Mouse (Mus musculus) spleen, adult 18-20 months (tissue): ENCODE measurements around the gene Chst3.
"Not testable (repeated sequence)": the region's sequence is repeated elsewhere in the genome, so short reads cannot be mapped to it uniquely, and the experiment has no call there.

Experiments
- DNase-seq, 2 experiments: peaks; one replicate each; pipeline ENCODE4 v3.0.0; 2022; ENCODE audit warnings: mixed read lengths in 2 of 2

Chst3 gene

DNA sequence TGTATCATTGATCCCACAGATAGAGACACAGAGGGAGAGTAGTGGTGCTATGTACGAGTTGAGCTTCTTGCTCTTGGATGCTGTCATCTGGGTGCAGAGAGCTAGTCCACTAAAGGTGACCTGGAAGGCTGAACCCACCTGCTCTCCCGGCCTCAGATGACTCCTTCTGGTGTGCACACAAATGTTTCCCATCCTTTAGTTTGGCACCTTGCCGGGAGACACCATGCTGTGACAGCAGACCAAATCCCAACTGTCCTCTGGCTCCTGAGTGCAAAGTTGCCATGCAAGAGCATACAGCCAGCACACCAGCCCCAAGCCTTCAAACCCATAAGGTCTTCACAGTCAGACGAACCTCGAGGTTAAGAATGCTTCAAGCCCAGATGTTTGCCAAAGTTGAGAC lies 22.1 kb downstream of the Chst3 start:
- DNase-seq: no peak

DNA sequence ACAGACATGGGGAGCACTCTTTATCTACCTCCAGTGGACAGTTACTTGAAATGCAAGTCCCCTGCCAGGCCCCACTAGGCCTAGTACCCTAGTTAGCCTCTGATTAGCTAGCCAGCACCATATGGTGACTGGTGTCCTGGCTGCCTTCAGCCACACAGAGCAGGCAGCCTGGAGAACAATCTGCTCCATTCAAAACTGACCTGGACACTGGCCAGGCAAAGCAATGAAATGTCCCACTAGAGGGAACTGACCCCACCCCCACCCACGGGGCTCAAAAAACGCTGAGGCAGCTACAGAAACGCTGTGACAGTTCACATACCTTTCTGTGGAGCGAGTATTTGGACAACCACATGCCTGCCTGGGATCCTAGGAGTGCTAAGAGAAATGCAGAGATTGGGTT lies 24.0 kb downstream of the Chst3 start:
- no peak for DNase-seq

DNA sequence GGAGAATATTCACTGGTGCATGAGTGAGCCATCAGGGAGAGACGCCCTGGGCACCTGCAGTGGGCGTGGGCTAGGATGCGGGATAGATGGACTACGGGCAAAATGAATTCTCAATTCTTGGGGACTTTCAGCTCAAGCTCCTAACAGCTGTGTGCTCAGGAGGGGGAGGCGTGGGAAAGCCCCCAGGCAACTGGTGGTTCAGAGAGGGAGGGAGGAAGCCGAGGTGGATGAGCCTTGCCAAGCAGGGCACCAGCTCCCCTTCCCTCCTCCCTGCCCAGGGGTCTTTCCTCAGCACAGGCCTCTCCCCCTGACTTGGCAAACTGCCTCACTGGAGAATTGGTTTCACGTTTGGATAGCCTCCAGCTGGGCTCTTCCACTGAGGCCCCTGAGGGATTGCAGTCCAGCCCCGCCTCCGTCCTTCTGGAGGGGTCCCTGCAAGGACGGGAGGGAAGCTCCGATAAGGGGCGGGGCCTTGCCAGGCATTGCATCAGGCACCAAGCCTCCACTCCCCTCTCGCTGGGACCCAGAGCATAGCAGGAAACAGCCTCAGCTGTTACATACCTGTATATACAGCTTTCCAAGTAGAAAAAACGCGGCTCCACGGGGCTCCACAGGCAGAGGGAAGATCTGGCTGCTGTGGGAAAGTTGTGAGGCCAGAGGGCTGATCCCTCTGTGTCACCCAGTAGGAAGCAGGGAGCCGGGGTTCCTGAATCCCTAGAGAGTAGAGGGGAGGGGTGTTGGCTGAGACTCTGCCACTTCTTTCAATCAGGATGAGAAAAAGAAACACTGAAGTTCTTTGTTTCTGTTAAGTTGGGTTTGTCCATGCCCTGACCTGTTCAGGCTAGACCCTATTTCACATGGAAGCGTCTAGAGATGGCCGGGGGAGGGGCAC lies 25.3 kb downstream of the Chst3 start:
- DNase-seq: no peak

DNA sequence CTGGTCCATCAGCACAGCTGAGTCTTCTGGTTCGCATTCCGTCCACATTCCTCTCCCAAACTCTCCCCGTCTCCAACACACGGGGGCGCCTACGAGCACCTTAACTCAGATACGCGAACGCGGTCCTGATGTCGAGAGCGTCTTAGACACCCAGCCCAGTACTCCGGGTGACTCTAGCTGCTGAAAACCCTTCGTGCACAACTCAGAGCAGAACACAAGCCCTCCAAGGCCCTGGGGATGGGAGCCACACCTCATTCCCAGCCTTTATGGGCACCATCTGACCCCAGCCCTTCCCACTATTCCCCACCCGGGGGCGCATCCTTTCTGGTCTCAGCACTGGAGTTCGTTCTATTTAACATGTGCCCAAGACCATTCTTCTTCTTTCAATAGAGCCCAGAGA lies 27.3 kb downstream of the Chst3 start:
- peak; percentile 60 to 78 for DNase-seq

DNA sequence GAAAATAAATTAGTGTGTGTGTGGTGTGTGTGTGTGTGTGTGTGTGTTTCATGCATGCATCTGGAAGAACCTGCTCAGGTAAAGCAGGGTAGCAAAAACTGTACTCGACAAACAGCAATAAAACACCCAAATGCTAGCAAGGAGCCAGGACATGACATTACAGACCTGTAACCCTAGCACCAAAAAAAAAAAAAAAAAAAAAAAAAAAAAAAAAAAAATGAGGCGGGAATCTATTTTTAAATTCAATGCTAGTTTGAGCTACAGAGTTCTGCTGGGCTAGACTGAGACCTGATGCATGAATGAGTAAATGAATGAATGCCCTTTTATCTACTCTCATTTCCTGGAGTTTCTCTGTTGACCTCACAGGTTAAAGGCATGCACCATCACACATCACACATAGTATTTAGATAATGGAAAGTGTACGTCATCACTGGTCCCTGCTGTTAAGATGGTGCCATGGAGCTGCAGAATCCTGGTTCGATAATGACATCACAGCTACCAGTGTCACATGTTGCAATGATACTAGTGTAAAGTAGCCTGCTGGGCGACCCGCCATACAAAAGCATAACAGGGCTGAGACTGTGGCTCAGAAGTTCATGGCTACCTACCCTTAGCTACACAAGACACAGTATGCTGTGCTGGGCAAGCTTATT lies 29.4 kb downstream of the Chst3 start:
- DNase-seq: no peak

DNA sequence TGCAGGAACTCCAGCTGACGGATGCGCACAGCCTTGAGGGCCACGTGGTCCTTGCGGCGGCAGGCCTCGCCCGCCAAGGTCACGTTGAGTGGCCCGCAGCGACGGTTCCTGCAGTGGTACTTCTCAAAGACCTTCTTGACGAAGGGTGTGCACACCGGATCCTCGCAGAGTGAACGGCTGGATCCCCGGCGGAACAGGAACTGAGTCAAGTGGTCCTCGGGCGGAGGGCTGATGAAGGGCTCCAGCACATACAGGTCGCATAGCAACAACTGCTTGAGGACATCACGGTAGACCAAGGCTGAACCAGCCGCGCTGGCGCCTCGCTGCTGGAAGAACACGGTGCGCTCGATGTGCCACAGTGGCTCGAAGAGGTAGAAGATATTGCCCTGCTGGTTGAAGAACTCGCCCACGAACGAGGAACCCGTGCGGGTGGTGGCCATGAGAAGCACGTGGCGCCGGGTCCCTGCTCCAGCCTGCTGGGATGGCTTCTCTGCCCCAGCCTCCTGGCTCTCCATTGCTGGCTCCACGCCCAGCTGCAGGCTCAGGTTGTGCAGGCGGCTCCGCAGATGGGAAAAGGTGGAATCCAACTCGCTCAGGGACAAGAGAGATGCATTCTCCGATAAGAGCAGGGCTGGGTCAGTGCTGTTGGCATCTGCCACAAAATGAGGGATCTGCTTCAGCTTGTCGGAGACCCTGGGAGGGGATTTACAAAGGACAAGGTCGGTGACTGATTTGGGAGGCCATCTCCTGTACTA lies 32.7 kb downstream of the Chst3 start:
- DNase-seq: no peak

DNA sequence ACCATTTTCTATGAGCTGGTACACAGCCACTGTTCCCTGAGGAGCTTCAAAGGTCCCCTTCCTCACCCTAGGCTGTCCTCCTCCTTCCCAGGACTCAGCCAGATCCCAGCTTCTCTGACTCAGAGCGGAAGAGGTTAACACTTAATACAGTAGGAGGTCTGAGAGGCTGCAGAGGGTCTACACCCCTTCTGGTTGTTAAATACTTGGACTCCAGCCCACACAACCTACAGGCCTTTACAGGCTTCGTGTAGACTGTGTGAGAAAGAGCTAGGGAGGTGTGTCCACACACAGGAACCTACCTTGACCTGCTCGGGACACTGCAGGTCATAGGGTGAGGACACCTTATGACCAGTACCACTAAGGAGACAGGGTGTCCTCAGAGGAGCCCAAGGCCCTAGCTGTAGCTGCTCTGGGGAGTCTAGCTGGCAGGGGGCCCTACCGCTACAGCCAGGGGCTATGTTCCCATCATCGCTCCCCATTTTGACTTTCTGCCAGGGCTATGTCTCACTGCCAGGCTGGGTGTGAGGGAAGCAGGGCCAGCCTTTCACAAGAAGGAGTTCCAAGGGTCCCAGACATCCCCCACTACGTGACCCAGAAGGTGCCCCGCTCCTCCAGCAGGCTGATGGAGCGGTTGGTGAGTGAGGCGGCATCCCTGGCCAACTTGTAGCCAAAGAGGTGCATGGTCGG lies 33.9 kb downstream of the Chst3 start:
- no peak for DNase-seq

DNA sequence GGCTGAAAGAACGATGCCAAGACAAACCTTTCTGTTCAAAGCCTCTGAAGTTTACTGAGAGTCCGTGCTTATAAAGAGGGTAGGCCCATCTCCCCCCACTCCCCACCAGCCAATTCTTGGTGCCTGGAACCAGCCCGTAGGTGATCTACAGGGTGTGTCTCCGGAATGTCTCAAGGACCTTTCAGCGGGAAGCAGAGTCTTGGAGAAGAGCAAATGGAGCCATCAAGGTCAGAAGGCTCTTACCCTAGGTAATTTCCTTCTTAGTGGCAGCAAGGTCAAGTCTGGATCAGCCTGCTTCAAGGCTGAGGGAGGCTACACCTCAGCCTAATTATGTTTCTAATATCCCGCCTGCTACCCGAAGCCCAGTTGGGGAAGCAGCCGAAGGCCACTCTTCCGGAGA lies 43.8 kb downstream of the Chst3 start:
- DNase-seq: not testable (repeated sequence)

DNA sequence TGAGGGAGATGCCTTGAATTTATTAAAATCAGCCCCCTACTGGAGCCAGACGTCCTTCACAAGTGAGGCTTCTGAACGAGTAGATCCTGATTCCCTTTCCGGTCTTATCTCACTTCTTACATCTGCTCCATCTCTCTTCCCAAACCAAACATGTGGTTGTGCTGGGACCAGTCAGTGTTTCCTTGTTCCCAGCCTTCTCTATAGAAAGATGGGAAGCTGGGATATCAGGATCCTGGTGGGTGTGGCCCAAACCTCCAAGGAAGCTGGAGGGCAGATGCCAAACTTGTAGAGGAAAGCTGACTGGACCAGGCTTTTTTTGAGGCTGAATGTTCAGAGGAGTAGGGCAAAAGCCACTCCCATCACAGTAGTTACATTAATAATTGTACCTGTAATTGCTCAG lies 44.6 kb downstream of the Chst3 start:
- DNase-seq: no peak

DNA sequence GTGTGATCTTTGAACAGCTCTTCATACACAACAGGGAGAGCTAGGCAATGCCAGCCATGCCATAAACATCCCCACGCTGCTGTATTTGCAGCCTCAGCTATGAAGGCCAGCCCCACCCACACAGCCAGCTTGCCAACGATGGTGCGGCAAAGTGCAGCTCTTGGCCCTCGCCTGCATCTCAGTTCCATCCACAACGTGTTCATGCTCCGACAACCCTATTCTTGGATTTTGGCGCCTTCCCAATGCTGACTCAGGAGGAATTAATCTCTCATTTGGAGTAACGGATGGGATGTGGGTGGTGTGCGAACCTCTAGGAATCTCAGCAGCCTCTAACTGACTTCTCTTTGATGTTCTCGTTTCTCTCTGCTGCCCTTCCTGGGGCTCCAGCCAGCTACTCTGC lies 46.0 kb downstream of the Chst3 start:
- no peak for DNase-seq

DNA sequence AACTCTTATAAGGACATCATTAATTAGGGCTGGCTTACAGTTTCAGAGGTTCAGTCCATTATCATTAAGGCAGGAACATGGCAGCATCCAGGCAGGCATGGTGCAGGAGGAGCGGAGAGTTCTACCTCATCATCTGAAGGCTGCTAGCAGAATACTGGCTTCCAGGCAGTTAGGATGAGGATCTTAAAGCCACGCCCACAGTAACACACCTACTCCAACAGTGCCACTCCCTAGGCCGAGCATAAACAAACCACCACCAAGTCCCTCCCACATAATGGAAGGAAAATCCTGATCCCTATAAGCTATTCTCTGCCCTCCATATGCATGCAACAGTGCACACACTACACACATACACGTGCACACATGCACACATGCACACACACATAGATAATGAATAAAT lies 46.8 kb downstream of the Chst3 start:
- no peak for DNase-seq

DNA sequence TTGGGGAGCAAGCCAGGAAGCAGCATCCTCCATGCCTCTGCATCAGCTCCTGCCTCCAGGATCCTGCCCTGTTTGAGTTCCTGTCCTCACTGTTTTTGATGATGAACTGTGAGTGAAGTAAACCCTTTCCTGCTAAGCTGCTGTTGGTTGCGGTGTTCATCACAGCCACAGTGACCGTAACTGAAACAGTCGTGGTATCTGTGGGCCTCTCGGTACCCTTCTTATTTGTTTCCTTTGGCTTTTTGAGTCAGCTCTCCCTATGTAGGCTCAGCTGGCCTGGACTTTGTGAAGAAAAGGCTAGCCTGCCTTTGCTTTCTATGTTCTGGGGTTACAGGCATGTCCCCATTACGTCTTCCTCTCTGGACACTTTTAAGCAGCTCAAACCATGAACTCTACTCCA lies 47.7 kb downstream of the Chst3 start:
- no peak for DNase-seq

DNA sequence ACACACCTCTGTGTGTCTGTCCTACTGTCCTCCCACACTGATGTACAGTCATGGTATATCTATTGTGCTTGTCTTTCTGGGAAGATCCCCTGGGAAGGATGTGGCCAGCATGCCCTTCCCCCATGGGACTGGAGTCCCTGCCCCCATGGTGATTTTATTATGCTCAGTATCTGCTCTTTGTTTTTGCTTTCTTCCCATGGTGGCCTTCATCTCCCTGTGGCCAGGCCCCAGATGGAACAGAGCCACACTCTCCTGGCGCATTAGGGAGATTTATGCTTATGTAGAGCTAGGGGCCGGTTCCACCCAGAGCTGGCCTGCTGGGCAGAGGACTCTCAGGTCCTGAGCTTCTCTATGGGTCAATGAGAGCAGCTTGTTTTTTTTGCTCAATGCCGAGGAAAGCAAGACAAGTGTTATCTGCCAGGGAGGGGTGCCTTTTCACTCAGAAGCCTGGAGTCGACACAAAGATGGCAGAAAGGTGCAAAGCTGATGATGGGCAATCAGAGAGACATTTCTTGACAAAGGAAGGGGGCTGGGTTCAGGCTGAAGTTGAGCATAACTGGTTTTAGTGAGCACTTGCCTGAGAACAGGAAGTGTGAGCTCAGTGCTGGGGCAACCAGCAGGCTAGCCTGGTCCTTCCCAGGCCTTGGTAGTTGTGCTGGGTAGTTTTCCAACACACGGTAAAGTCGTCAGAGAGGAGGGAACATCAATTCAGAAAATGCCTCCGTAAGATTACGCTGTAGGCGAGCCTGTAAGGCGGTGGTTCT lies 48.6 kb downstream of the Chst3 start:
- DNase-seq: peak; percentile 47 to 53

DNA sequence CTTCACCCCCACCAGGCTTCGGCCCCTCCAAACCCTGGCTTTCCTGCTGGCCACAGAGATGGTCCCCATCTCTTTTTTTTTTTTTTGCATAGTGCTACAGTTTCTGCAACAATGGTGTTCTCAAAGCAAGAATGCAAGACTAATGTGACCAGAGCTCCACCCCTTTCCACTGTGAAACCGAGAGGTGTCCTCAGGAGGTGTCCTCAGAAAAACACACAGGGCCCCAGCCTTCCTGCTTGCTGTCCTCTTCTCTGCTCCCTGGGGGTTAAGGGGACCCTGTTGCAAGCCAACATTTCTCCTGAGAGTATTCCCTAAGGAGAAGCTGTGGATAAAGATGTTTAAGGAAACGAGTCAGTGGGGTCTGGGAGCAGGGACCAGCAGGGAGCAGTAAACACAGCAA lies 50.1 kb downstream of the Chst3 start:
- DNase-seq: peak; percentile 52 to 64

DNA sequence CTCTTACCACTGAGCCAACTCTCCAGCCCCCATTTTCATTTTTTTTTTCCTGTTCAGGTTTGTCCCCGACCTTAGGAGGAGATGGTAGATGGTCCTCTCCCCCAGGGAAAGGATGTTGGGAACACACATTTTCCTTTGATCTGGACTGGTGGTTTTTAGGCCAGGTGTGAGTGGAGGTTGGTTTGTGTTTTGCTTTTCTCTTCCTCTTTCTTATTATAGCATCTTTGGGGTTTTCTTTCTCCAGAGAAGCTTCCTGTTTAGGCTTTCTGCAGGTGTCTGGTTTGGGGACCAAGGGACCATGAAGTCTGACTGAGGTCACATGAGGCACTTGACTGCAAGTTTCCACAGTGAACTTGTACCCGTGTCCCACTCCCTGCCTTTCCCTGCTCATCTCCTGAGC lies 50.8 kb downstream of the Chst3 start:
- DNase-seq: peak in 1 of 2 experiments; percentile 62

DNA sequence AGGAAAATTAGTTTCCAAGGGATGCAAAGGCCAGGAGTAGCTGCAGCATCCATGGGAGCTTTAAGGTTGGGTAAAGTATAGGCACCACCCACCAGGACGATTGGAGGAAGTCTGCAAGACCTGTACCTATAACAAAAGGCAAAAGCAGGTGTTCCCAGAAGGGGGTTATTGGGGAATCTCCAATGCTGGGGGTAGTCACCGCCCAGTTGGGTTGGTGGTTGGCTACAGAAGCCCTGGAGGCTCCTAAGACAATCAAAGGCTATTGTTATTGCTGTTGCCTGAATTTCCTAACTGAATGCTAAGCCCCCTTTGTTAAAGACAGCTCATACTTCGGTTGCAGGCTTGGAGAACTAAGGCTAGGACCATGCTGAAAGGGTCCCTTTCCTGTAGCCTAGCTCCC lies 53.0 kb downstream of the Chst3 start:
- DNase-seq: no peak

DNA sequence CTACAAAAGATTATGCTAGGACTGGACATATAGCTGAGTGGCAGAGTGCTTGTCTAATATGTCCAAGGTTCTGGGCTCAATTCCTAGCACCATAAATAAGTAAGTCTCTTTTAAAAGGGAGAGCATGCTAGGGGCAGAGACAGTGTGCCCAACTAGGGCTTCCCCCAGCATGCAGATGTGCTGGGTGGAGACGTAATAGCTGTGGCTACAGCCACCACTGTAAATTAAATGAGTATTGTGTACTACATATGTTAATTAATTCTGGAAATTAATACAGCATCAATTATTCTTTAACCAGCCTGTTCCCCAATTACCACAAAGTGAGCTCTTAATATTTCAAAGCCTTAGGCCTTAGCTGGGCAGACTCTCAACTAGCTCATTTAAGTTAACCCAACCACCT lies 54.2 kb downstream of the Chst3 start:
- no peak for DNase-seq

DNA sequence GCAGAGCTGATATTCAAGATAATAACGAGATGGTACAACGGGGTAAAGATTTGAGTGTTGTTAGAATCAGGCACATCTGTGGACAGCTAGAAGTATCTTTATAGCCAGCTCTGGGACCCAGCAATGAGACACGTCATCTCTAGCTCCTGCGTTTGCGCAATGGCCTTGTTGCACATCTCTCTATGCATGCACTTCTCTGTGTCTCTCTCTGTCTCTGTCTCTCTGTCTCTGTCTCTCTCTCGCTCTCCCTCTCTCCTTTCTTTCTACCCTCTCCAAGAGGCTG lies 56.1 kb downstream of the Chst3 start:
- DNase-seq: no peak

DNA sequence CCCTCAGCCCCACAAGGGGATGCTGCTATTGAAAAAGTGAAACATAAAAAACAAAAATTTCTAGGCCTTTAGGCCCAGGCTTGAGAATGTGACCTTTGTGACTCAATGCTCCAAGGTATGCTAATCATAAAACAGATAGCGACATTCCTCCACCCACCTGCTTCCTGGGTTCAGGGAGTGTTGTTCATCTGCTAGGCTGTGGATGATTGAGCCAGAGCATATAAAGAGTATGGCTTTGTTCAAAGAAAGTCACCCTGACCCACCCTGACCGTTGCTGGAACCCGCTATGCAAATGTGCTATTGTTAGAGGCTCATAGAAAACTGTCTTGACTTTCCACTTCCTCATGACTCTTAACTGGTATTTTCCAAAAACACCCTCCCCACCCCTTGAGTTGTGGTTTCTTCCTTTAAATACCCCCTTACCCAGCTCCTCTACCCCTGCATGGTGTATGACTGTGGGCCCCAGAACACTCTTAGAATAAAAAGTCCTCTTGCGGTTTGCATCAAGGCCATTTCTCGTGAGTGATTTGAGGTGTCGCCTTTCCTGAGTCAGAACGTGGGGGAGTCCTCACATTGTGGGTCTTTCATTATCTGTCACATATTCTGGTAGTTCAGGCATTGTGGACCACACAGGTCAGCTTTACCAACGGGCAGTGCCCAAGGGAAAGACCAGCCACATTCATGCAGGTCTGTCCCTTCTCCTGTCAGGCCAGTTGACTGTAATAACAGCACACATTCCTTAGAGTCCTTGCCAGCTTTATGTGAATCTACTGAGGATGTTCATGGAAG lies 56.7 kb downstream of the Chst3 start:
- peak in 1 of 2 experiments; percentile 34 for DNase-seq

DNA sequence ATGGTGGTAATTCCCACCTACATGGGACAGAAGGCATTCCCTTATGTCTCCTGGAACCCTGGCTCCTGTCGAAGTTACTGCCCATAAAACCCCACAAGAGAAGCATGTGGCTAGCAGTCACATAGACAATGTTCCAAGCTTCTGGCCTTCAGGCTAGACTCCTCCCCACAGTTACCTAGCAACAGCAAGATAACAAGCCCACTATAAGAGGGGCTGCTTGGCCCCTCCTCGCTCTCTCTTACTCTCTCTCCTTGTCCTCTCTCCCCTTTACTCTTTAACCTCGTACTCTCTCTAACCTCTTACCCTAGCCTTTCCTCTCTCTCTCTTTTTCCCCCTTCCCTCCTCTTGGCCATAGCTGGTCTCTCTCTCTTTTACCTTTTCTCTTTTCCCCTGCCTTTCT lies 57.7 kb downstream of the Chst3 start:
- DNase-seq: not testable (repeated sequence)

DNA sequence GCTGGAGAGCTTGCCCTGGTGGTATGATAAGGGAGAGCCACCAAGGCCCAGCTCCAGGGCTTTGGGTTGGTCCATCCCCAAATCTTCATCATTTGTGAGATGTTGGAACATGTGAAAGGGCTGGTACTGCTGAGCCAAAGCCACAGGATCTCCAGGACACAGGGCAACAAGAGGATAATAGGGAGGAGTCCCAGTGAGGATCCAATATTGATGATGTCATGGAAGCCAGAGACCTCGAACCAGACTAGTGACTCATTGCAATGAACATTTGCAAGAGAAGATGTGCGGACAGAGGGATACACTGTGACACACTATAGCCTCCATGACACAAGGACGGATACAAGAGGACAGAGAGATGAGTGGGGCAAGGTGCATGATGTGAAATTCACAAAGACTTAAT lies 60.9 kb downstream of the Chst3 start:
- DNase-seq: no peak

DNA sequence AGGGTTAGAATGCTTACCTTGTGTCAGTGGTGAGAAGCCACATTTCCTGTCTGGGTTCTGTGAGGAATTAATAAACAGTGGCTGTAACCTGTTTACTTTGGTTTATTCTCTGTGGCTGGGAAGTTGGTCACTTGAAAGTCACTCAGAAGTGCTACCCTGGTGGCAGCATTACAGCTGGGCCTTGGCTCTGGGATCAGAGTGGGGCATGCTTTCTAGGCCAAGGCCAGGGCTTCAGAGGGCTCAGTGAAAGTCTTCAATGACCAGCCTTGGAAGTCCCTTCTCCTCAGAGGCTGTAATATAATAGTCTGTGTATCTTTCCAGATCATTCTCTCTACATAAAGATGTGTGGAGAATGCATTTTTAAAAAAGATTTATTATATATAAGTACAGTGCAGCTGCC lies 63.0 kb downstream of the Chst3 start:
- no peak for DNase-seq
